Mouse (Mus musculus) gastrocnemius, postnatal 14 days (tissue): ENCODE results near the gene Flot2. TPM values are rescaled to one million over a fixed set of nuclear protein-coding genes. Genes with fewer than 3 reads are reported as not detected.
"Not testable (repeated sequence)": the region's sequence is repeated elsewhere in the genome, so short reads cannot be mapped to it uniquely, and the experiment has no call there.

Experiments used
- DNase-seq: peaks from one replicate; pipeline ENCODE4 v3.0.0; 2021; ENCODE audit warnings: mixed read lengths
- intact Hi-C: fragments of 180-260 bp; cut with DNase I; formaldehyde crosslinking; loops from one replicate; pipeline ENCODE4 v1.15.1; 2025; ENCODE audit warnings: low total_unique reads
- long read RNA-seq, 2 experiments: library from polyadenylated mRNA; stranded (forward); transcript quantifications; one replicate each; pipeline ENCODE4 v2.0.0; 2021
- total RNA-seq, 2 experiments: library from RNA; stranded (reverse); gene quantifications; 2 replicates each; pipeline ENCODE4 v1.2.3; 2021

The Flot2 gene
- total RNA-seq, result 10 to 100 TPM; 60.7 to 64.3 TPM
- long read RNA-seq, experiment 1, transcript Flot2-202 (11 exons, 2,568 nt), result minor isoform, 12 of 195 reads
- long read RNA-seq, experiment 1, transcript Flot2-205 (12 exons, 2,712 nt), result minor isoform, 5 of 195 reads
- long read RNA-seq, experiment 1, transcript Flot2-201 (11 exons, 2,621 nt), result major isoform, 147 of 195 reads
- long read RNA-seq, experiment 1, partial matches to known transcripts, result 16 of 195 reads
- long read RNA-seq, experiment 1, other reads (novel, unspliced or antisense), result 15 of 195 reads
- long read RNA-seq, experiment 2, transcript Flot2-202 (11 exons, 2,568 nt), result minor isoform, 12 of 213 reads
- long read RNA-seq, experiment 2, transcript Flot2-201 (11 exons, 2,621 nt), result major isoform, 167 of 213 reads
- long read RNA-seq, experiment 2, partial matches to known transcripts, result 11 of 213 reads
- long read RNA-seq, experiment 2, other reads (novel, unspliced or antisense), result 20 of 213 reads

DNA sequence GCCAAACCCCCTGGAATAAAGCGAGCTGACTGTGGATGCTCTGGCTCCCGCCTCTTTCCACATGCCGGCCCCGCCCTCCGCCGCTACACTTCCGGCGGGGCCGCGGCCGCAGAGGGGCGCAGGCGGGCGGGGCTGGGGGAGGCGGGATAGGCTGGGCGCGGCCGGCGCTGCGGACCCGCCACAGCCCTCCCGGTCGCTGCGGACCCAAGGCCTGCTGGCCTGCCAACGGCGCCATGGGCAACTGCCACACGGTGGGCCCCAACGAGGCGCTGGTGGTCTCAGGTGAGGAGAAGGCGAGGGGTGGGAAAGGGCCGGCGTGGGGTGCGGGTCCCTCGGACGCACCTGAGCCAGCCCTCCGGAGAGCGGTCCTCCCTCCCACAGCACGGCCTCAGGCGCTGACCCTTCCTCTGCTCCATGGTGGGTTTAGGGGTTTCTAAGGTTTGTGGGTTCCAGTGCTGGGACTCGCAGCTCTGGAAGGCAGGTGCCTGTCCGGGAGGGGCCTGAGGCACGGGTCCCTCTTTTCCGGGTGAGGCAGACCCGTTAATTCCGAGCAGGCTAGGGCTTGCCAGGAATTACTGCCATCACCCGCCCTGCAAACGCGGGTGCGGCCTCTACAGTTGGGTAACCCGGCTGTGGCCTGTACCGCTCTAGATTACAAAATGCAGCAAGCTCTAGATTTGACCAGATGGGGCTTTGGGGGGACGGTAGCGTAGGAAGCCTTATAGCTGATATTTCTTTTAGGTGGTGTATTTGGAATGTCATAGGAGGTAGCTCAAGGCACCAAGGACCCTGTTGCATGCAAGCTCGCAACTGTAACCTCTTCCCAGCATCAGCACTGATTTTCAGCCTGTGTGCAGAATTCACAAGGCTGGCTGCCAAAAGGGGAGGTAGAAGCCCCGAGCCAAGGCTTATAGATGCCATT lies at the start of gene Flot2:
Gene Flot2 (plus strand): TSS at position 101 of the 922 bp plus-strand sequence.
- intact Hi-C loops, result no loop called here
- DNase-seq, result peak; percentile 68

DNA sequence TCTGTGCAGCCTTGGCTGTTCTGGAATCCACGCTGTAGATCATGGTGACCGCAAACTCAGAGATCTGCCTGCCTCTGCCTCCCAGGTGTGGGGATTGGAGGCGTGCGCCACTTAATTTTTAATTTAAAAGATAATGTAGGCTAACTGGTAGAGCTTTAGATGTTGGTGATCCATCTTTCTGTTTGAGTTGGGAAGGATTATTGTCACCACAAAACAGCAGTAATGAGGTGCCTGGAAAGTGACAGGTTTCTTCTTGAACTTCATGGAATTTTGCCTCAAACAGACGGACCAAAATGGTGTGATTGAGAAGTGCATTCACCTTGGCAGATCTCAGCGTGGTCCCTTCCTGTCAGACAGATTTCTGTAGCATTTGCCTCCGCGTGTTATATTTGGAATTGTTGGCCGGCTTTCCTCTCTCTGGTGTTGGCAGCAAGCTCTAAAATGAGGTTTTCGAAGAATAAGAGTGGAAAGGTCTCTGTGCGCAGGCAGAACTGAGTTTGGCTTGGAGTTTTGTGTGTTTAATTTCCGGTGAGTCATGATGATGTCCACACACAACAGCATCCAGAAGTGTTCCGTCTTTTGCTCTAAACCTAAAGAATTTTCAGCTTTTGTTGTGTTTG lies 48.5 kb upstream of the Flot2 start:
- intact Hi-C loops, result no loop called here
- no peak for DNase-seq

DNA sequence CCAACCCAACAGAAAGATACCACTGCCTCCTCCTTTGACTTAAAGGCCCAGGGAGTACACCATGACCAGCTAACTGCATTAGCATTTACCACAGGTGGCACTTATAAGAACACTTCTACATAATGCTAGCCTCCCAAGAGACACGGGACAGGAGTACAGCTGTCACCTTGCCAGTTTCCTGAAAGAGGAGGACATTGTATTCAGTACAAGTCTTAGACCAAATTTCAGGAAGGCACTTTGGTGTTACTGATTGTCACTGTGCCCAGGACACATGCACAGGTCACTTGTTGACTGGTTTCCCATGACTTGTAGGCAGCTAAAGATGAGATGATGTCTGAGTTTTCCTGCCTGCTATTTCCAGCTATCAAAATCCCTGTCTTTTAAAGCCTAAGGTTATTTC lies 42.2 kb upstream of the Flot2 start:
- no peak for DNase-seq
- intact Hi-C loops, result no loop called here

GRCm38 (mm10) chr11:78006446-78006845 lies 31.3 kb upstream of the Flot2 start:
- intact Hi-C loops, result no loop called here

GRCm38 (mm10) chr11:78019676-78020075 lies 18.1 kb upstream of the Flot2 start:
- intact Hi-C loops, result no loop called here
- peak; percentile 62 for DNase-seq

More at GRCm38 (mm10) chr11:78006446-78006845, 31.3 kb upstream of the Flot2 start:
- no peak for DNase-seq

DNA sequence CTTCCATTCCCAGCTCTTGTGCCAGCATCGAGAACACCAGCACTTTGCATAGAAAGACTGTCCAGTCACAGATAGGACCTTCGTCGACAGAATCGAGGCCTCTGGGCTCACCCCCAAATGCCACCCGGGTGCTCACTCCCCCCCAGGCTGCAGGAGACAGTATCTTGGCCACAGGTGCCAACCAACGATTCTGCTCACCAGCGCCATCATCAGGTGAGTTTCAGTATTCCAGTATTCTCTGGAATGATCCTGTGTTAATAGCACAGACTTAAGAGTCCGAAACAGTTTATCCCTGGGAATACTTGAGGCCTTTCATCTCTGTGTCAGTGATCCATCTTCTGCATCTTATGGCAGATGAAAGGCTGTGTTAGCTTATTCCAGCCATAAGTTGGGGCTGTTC lies 14.1 kb upstream of the Flot2 start:
- no peak for DNase-seq
- intact Hi-C loops, result no loop called here

DNA sequence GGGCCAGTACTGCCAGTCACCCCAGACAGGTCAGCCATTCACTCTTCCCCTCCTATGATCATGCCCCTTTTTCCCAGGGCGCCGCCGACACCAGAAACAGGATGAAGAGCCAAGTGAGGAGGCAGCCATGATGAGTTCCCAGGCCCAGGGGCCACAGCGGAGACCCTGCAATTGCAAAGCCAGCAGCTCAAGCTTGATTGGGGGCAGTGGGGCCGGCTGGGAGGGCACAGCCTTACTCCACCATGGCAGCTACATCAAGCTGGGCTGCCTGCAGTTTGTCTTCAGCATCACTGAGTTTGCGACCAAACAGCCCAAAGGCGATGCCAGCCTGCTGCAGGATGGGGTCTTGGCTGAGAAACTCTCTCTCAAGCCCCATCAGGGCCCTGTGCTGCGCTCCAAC lies 8.5 kb upstream of the Flot2 start:
- DNase-seq, result no peak
- intact Hi-C loops, result no loop called here

DNA sequence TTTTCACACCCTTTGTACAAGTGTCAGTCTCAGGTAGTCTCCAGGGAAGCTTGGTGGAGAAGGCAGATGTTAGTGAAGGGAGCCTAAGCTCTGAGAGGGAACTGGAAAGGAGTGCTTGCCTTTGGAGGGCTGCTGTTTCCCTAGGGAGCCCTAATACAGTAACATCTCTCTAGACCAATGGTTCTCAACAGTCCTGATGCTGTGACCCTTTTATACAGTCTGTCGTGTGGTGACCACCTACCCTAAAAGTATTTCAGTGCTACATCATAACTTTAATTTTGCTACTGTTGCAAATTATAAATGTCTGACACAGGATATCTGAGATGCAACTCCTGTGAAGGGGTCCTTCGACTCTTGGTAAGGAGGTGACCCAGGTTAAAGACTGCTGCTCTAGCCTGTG lies 7.1 kb upstream of the Flot2 start:
- DNase-seq, result no peak
- intact Hi-C loops, result no loop called here

DNA sequence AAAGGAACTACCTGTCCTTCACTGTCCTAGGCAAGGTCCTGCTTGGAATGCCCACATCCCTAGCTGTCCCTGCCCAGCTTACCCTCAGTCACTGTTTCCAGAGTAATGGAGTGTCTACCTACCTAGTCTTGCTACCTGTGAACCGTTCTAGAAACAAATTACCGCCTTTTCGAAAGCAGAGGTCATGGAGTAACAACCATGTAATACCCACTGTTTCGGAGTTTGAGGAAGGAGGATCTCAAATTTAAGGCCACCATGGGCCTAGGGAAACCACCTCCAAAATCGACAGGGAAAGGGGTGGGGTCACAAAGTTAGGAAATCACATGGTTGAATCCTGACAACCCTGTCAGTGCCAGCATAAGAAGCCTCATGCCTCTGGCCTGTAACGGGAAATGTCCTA lies 6.3 kb upstream of the Flot2 start:
- intact Hi-C loops, result no loop called here
- no peak for DNase-seq

- intact Hi-C loops, result no loop called here
- DNase-seq, result peak; percentile 88
Observed at GRCm38 (mm10) chr11:78031947-78032808, 5.6 kb upstream of the Flot2 start, which contains the start of gene Dhrs13. Gene Dhrs13 (plus strand): TSS chr11:78032280.

- no peak for DNase-seq
- intact Hi-C loops, result no loop called here
Observed at GRCm38 (mm10) chr11:78032809-78033195, 4.9 kb upstream of the Flot2 start.

DNA sequence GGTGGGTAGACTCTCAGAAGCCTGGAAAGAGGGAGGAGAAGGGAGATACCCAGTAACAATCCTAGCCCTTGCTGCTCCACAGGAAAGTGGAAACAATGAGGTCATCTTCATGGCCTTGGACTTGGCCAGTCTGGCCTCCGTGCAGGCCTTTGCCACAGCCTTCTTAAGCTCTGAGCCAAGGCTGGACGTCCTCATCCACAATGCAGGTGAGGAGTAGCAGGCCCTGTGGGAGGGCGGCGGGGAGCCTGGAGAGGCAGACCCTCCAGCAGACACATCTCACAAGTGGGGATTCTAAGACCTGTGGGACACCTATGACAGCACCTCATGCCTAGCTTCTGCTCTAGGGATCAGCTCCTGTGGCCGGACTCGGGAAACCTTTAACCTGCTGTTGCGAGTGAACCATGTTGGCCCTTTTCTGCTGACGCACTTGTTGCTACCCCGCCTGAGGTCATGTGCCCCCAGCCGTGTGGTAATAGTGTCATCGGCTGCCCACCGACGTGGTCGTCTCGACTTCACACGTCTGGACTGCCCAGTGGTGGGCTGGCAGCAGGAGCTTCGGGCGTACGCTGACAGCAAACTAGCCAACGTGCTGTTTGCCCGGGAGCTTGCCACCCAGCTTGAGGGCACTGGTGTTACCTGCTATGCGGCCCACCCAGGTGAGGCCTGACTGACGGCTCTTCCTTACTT lies 3.7 kb upstream of the Flot2 start:
- intact Hi-C loops, result no loop called here
- no peak for DNase-seq

DNA sequence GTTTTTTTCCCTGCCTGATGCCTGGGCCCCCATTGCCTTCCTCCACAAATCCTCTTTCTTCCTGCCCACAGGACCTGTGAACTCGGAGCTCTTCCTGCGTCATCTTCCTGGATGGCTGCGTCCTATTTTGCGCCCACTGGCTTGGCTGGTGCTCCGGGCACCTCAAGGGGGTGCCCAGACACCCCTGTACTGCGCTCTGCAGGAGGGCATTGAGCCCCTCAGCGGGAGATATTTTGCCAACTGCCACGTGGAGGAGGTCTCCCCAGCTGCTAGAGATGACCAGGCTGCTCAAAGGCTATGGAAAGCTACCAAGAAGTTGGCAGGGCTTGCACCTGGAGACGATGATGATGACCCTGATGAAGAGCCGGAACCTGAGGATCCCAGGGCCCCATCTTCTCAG lies 940 bp upstream of the Flot2 start:
- DNase-seq, result no peak
- intact Hi-C loops, result no loop called here

DNA sequence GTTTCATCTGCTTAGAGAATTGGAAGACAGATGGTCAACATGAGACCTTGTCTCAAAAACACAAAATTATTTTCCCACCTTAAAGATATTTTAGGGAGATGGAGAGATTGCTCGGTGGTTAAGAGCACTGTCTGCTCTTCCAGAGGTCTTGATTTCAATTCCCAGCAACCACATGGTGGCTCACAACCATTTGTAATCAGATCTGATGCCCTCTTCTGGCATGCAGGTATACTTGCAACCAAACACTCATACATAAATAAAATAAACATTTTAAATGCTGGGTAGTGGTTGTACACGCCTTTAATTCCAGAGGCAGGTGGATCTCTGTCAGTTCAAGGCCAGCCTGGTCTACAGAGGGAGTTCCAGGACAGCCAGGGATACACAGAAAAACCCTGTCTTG lies 3.1 kb downstream of the Flot2 start:
- DNase-seq, result no peak
- intact Hi-C loops, result no loop called here

GRCm38 (mm10) chr11:78042290-78042870 lies 4.6 kb downstream of the Flot2 start:
- DNase-seq, intact Hi-C loops: not testable (repeated sequence)

DNA sequence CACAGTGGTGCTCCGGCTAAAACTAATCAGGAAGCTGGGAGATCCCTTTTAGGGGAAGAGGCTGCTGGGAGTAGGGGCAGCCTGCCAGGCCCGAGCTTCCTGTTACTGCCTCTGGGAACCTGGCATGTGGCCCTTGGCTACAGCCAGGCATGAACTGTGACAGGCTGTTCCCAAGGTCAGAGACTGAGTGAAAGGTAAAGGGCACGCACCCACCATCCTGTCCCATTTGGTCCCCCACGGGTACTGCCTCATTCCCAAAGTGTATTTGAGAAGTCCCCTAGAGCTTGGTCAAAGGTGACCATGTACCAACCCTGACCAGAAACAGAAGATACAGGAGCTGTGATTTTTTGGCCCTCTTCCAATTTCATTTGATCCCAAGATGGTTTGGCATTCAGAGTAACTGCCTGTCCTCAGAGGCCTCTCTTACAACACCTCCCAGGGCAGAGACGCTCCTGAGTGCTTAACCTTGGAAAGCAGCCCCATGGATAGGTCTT lies 7.1 kb downstream of the Flot2 start:
- peak; percentile 89 for DNase-seq
- intact Hi-C loops, result no loop called here

GRCm38 (mm10) chr11:78048637-78049036 lies 10.9 kb downstream of the Flot2 start:
- intact Hi-C loops, DNase-seq: not testable (repeated sequence)

DNA sequence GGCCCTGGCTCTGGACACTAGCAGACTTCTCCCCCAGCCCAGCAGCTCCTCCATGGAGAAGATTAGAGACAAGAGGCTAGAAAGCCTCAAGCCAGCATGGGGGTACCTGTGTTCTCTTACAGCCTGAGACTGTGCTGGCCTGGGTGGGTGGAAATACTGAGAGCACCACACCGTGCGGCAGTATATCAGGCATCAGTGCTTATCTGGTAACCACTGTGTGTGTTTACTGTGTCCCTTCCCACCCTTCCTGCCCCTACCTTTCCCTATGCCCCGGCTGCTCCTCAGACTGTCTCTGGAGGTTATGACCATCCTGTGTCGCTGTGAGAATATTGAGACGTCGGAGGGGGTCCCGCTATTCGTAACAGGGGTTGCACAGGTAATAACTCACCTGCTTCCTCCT lies 15.3 kb downstream of the Flot2 start:
- no peak for DNase-seq
- intact Hi-C loops, result no loop called here
